Mouse (Mus musculus) heart, embryonic 13.5 days (tissue): ENCODE results near the gene Cmtm5. TPM values are rescaled to one million over a fixed set of nuclear protein-coding genes. Genes with fewer than 3 reads are reported as not detected.
A peak's percentile ranks its signal among the peaks of the same experiment; 100 is the strongest.
"Not testable (repeated sequence)": the region's sequence is repeated elsewhere in the genome, so short reads cannot be mapped to it uniquely, and the experiment has no call there.

Experiments used
- ATAC-seq: fragments of 200-750 bp; cut with Nextera tagmentation; 2 replicates; pipeline ENCODE4 v1.8.0; 2017; ENCODE audit warnings: moderate TSS enrichment; ENCODE audit not compliant: insufficient number of reproducible peaks, low FRiP score, low TSS enrichment; ENCODE audit errors: extremely low read depth
- H3K27ac ChIP-seq: fragments of 300-500 bp; sonication (generic); replicated peaks from 2 replicates; pipeline ENCODE4 v1.5.1; 2015; ENCODE audit warnings: moderate library complexity, mild to moderate bottlenecking, inconsistent platforms
- H3K27me3 ChIP-seq: fragments of 300-500 bp; sonication (generic); replicated peaks from 2 replicates; pipeline ENCODE4 v1.6.1; 2015; ENCODE audit warnings: mild to moderate bottlenecking, inconsistent platforms
- H3K36me3 ChIP-seq: fragments of 300-500 bp; sonication (generic); 2 replicates; pipeline ENCODE4 v1.6.1; 2015; ENCODE audit warnings: mild to moderate bottlenecking, inconsistent platforms
- H3K4me1 ChIP-seq: fragments of 300-500 bp; sonication (generic); 2 replicates; pipeline ENCODE4 v1.6.1; 2015; ENCODE audit warnings: inconsistent platforms
- H3K4me2 ChIP-seq: fragments of 300-500 bp; sonication (generic); 2 replicates; pipeline ENCODE4 v1.6.1; 2015; ENCODE audit warnings: inconsistent platforms, mild to moderate bottlenecking, moderate library complexity
- H3K4me3 ChIP-seq: fragments of 300-500 bp; sonication (generic); 2 replicates; pipeline ENCODE4 v1.5.1; 2015; ENCODE audit warnings: moderate library complexity, mild to moderate bottlenecking, inconsistent platforms
- H3K9ac ChIP-seq: fragments of 300-500 bp; sonication (generic); 2 replicates; pipeline ENCODE4 v1.6.1; 2015; ENCODE audit warnings: inconsistent platforms, mild to moderate bottlenecking, moderate library complexity
- H3K9me3 ChIP-seq: fragments of 300-500 bp; sonication (generic); 2 replicates; pipeline ENCODE4 v1.6.1; 2016; ENCODE audit warnings: inconsistent platforms
- WGBS: fragments of 180-500 bp; shearing (Covaris S2); methylation state at CpG from one replicate; pipeline ENCODE4 v1.1.7; 2015; ENCODE audit warnings: mixed read lengths; 5-methylcytosine and 5-hydroxymethylcytosine counted together
- polyA plus RNA-seq: library from polyadenylated mRNA; unstranded; fragments of >200 nt; fragmentation: Nextera tagmentation; extraction: Ambion mirVana; gene quantifications from 2 replicates; pipeline ENCODE4 v1.2.1, GENCODE M21; 2015

Gene Cmtm5
- polyA plus RNA-seq, 1 experiment from 2014 or later = 0.49 TPM

GRCm38 (mm10) chr14:54947008-54947407 is 10.9 kb downstream of the Cmtm5 start:
- 66% methylated on average over 11 of the region's 11 CpGs for WGBS
- H3K4me3 ChIP-seq, ATAC-seq: not testable (repeated sequence)

GRCm38 (mm10) chr14:54948781-54949180 is 12.7 kb downstream of the Cmtm5 start:
- Histone ChIP-seq H3K36me3 (peaks cover 98% of the 10 kb centered on the region), H3K27me3 (peaks cover 14% of the 10 kb centered on the region; the same call in 1 of the 2 replicates), H3K9me3 (no peaks in the 10 kb centered on the region), H3K4me1 (peaks cover 45% of the 10 kb centered on the region), H3K4me3 (no peak overlapping the region), H3K4me2 (no peak overlapping the region), H3K9ac (0 out of 2 replicates have a peak overlapping the region, but pooled peaks have one; percentile 4), H3K27ac (peak overlapping the region; percentile 43; the same call in 1 of the 2 replicates)
- no peak for ATAC-seq
- 58% methylated on average over 9 of the region's 9 CpGs for WGBS

More at GRCm38 (mm10) chr14:54947008-54947407, 10.9 kb downstream of the Cmtm5 start:
- peaks cover 98% of the 10 kb centered on the region for H3K36me3 ChIP-seq
- peaks cover 14% of the 10 kb centered on the region; the same call in 1 of the 2 replicates for H3K27me3 ChIP-seq
- peak overlapping the region; percentile 43; the same call in 1 of the 2 replicates for H3K27ac ChIP-seq
- H3K9ac ChIP-seq = peak overlapping the region; percentile 28; the same call in 1 of the 2 replicates
- peaks cover 36% of the 10 kb centered on the region for H3K4me1 ChIP-seq
- H3K4me2 ChIP-seq, H3K9me3 ChIP-seq: not testable (repeated sequence)

GRCm38 (mm10) chr14:54950493-54950892 is 14.4 kb downstream of the Cmtm5 start:
- no peak for ATAC-seq
- WGBS = 48% methylated on average over 12 of the region's 12 CpGs
- H3K4me1 ChIP-seq = peaks cover 46% of the 10 kb centered on the region
- no peak overlapping the region for H3K4me2 ChIP-seq
- H3K9me3 ChIP-seq = no peaks in the 10 kb centered on the region
- no peak overlapping the region for H3K4me3 ChIP-seq
- 0 out of 2 replicates have a peak overlapping the region, but pooled peaks have one; percentile 6 for H3K9ac ChIP-seq
- peaks cover 14% of the 10 kb centered on the region; the same call in 1 of the 2 replicates for H3K27me3 ChIP-seq
- 0 out of 2 replicates have a peak overlapping the region, but pooled peaks have one; percentile 15 for H3K27ac ChIP-seq
- peaks cover 98% of the 10 kb centered on the region for H3K36me3 ChIP-seq

DNA sequence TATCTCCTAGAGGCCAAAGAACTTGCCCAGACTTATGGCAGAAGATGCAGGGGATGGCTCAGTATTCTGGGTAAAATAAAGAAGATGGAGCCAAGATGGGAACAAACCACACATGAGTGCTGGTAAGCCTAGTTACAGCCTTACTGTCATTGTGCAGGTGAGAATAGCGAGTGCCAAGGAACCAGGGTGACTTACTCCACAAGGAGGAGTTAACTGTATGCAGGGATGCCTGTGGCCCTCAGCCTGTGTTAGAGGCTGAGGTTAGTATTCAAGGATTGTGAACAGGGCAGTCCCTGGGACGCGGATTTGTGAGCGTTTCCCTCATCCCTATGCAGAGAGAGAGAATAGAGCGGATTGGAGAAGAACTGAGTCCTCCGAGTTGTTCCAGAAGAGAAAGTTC is 15.5 kb downstream of the Cmtm5 start:
- H3K27ac ChIP-seq = peak overlapping the region; percentile 24; the same call in 1 of the 2 replicates
- H3K36me3 ChIP-seq = peaks cover 96% of the 10 kb centered on the region
- WGBS = 72% methylated on average over 6 of the region's 6 CpGs
- H3K9me3 ChIP-seq = no peaks in the 10 kb centered on the region
- ATAC-seq = no peak
- H3K9ac ChIP-seq = peak overlapping the region; percentile 2; the same call in 1 of the 2 replicates
- peaks cover 44% of the 10 kb centered on the region for H3K4me1 ChIP-seq
- H3K4me2 ChIP-seq = no peak overlapping the region
- peaks cover 14% of the 10 kb centered on the region; the same call in 1 of the 2 replicates for H3K27me3 ChIP-seq
- H3K4me3 ChIP-seq = no peak overlapping the region

DNA sequence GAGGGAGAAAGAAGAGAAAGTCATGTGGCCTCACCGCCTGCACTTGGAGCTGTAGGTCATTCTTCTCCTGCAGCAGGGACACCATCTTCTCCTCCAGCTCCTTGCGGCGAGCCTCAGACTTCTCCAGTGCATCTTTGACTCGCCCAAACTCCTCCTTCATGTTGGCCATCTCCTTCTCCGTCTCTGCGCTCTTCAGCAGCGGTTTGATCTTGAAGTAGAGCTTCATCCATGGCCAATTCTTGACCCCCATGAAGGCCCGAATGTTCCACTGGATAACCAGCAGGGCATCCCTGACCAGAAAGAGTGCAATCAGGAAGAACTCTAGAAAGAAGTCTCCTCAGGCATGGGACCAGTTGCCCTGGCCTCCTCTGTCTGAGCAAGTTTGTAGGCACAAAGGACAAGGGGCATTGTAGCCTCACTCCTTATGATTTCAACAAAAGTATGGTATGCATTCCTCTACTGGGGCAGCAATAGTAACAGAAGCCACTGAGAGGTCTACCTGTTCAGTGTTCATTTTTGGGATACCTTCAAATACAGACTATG is 17.7 kb downstream of the Cmtm5 start:
- Histone ChIP-seq H3K27me3 (peaks cover 14% of the 10 kb centered on the region; the same call in 1 of the 2 replicates), H3K4me2 (no peak overlapping the region), H3K9ac (peak overlapping the region; percentile 25; the same call in 1 of the 2 replicates), H3K4me1 (peaks cover 41% of the 10 kb centered on the region), H3K36me3 (peaks cover 96% of the 10 kb centered on the region), H3K9me3 (no peaks in the 10 kb centered on the region), H3K27ac (peak overlapping the region; percentile 17; the same call in 1 of the 2 replicates), H3K4me3 (no peak overlapping the region)
- 80% methylated on average over 8 of the region's 8 CpGs for WGBS
- ATAC-seq = no peak

DNA sequence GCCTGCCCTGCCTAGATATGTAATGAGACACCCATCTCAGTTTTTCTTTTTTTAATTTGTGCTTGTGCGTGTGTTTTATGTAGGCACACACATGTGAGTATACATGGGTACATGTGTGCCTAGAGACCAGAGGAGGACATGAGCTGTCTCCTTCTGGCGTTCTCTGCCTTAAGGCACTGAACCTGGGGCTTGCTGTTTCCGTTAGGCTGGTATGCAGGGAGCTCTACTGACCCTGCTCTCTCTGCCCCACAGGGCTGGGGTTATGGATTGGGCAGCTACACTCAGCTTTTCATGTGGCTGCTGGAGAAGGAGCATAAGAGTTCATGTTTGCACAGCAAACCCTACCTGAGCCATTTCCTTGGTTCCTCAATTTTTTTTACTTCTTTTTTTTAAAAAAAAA is 18.4 kb downstream of the Cmtm5 start:
- Histone ChIP-seq H3K36me3 (peaks cover 96% of the 10 kb centered on the region), H3K9ac (peak overlapping the region; percentile 60; the same call in 1 of the 2 replicates), H3K27me3 (peaks cover 12% of the 10 kb centered on the region; the same call in 1 of the 2 replicates), H3K4me2 (no peak overlapping the region), H3K4me3 (no peak overlapping the region), H3K4me1 (peaks cover 42% of the 10 kb centered on the region), H3K9me3 (no peaks in the 10 kb centered on the region), H3K27ac (no peak overlapping the region)
- no peak for ATAC-seq
- WGBS = 52% methylated on average over 3 of the region's 3 CpGs

- Histone ChIP-seq H3K36me3 (peaks cover 96% of the 10 kb centered on the region), H3K27ac (peak overlapping the region; percentile 39; the same call in 1 of the 2 replicates), H3K27me3 (peaks cover 6% of the 10 kb centered on the region; the same call in 1 of the 2 replicates), H3K9ac (peak overlapping the region; percentile 60), H3K4me3 (no peak overlapping the region), H3K4me2 (0 out of 2 replicates have a peak overlapping the region, but pooled peaks have one; percentile 5), H3K9me3 (no peaks in the 10 kb centered on the region), H3K4me1 (peaks cover 44% of the 10 kb centered on the region)
- ATAC-seq = no peak
- WGBS = 64% methylated on average over 3 of the region's 3 CpGs
Measured at GRCm38 (mm10) chr14:54955481-54955880, 19.4 kb downstream of the Cmtm5 start.

DNA sequence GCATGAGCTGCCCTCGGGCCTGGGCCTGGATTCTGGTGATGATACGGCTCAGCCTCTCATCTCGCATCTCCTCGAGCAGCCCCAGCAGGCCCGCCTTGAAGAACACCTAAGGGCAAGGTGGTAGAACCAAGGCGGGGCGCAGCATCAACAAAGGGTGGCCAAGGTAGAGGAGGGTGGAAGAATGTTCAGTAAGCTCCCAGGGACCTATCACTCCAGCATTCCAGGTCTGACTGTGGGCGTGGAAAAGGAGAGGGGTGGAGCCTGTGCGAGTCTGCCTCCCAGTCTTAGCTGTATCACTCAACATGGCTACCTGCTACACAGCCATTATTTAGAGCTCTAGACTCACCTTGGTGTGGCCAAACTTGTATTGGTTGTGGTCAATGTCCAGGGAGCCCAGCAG is 20.5 kb downstream of the Cmtm5 start:
- Histone ChIP-seq H3K27ac (peak overlapping the region; percentile 56; the same call in 1 of the 2 replicates), H3K4me1 (peaks cover 54% of the 10 kb centered on the region), H3K9ac (peak overlapping the region; percentile 89), H3K4me3 (peak overlapping the region; percentile 61), H3K36me3 (peaks cover 96% of the 10 kb centered on the region), H3K4me2 (peak overlapping the region; percentile 70), H3K9me3 (no peaks in the 10 kb centered on the region), H3K27me3 (0 out of 2 replicates have a peak, but pooled peaks cover 1% of the 10 kb centered on the region)
- ATAC-seq = 0 out of 2 replicates have a peak, but pooled peaks have one; percentile 0
- 62% methylated on average over 9 of the region's 9 CpGs for WGBS

DNA sequence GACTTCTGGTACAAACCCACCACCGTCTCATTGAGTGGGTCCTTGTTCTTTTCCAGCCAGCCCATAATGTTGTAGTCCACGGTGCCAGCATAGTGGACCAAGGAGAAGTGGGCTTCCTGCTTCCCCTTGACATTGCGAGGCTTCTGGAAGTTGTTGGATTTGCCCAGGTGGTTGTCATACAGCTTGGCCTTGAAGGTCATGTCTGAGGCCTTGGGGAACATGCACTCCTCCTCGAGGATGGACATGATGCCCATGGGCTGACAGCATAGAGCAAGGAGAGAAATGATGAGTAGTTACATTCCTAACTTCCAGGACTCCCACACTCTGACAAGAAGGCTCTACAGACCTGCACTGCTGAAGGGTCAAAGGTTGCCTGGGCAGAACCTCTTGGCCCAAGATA is 22.4 kb downstream of the Cmtm5 start:
- peak overlapping the region; percentile 70 for H3K4me2 ChIP-seq
- H3K36me3 ChIP-seq = peaks cover 93% of the 10 kb centered on the region
- H3K4me1 ChIP-seq = peaks cover 54% of the 10 kb centered on the region
- ATAC-seq = no peak
- peak overlapping the region; percentile 61 for H3K4me3 ChIP-seq
- H3K27me3 ChIP-seq = no peaks in the 10 kb centered on the region
- peak overlapping the region; percentile 89 for H3K9ac ChIP-seq
- no peaks in the 10 kb centered on the region for H3K9me3 ChIP-seq
- WGBS = 51% methylated on average over 4 of the region's 4 CpGs
- H3K27ac ChIP-seq = peak overlapping the region; percentile 90

- Histone ChIP-seq H3K27ac (peak overlapping the region; percentile 90), H3K36me3 (peaks cover 93% of the 10 kb centered on the region), H3K9ac (peak overlapping the region; percentile 89), H3K4me1 (peaks cover 54% of the 10 kb centered on the region), H3K9me3 (no peaks in the 10 kb centered on the region), H3K4me2 (peak overlapping the region; percentile 70), H3K4me3 (peak overlapping the region; percentile 61), H3K27me3 (no peaks in the 10 kb centered on the region)
- WGBS = 68% methylated on average over 3 of the region's 3 CpGs
- no peak for ATAC-seq
Measured at GRCm38 (mm10) chr14:54959197-54959596, 23.1 kb downstream of the Cmtm5 start.

- H3K36me3 ChIP-seq = peaks cover 93% of the 10 kb centered on the region
- peaks cover 55% of the 10 kb centered on the region for H3K4me1 ChIP-seq
- H3K27ac ChIP-seq = peak overlapping the region; percentile 90
- H3K9me3 ChIP-seq, H3K27me3 ChIP-seq, ATAC-seq: not testable (repeated sequence)
- WGBS = 74% methylated on average over 12 of the region's 12 CpGs
- H3K4me3 ChIP-seq = peak overlapping the region; percentile 61
- H3K4me2 ChIP-seq = peak overlapping the region; percentile 70
- peak overlapping the region; percentile 89 for H3K9ac ChIP-seq
Measured at GRCm38 (mm10) chr14:54959853-54960613, 24.0 kb downstream of the Cmtm5 start.
